Mouse (Mus musculus): ENCODE results near the gene Dpagt1.
"Not testable (repeated sequence)": the region's sequence is repeated elsewhere in the genome, so short reads cannot be mapped to it uniquely, and the experiment has no call there.

The Dpagt1 gene

DNA sequence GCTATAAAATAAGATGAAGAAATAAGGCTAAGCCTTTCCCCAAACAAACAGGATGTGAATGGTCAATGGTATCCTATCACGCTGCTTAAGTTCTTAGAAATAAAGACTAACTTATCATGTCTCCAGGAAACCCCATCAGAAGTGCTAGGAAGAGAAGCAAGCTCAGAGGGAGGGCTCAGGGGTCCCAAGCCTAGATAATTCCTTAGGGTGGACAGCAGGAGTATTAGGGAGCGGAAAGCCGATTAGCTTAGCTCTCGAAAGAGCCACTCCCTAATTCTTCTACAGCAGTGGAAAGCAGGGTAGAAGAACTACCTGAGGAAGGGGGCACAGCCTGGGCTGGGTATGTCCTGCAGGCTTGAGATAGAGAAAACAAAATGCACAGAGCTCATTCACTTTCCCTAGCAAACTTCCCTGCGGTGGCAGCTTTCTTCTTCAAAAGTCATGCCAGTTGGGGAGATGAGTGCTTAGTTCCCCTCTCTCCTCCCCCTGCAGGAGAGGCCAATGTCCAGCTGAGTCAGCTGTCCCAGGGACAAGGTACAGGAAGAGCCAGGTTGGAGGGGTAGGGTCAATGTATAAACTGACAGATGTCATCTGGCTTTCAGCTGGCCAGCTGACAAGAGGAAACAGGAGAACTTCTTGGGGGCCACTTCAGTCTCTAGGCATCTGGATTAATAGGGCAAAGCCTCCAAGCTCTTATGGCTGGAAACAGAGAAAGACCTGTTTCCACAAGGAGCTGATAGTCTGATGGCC is 7.6 kb upstream of the Dpagt1 start:
- DNase-seq (ENCODE audit: low spot score), result no peak

- no peak for DNase-seq (ENCODE audit: low spot score)
Observed at GRCm38 (mm10) chr9:44318826-44319095, 7.1 kb upstream of the Dpagt1 start.

- no peak for DNase-seq (ENCODE audit: low spot score)
Observed at GRCm38 (mm10) chr9:44319105-44319886, 6.5 kb upstream of the Dpagt1 start.

DNA sequence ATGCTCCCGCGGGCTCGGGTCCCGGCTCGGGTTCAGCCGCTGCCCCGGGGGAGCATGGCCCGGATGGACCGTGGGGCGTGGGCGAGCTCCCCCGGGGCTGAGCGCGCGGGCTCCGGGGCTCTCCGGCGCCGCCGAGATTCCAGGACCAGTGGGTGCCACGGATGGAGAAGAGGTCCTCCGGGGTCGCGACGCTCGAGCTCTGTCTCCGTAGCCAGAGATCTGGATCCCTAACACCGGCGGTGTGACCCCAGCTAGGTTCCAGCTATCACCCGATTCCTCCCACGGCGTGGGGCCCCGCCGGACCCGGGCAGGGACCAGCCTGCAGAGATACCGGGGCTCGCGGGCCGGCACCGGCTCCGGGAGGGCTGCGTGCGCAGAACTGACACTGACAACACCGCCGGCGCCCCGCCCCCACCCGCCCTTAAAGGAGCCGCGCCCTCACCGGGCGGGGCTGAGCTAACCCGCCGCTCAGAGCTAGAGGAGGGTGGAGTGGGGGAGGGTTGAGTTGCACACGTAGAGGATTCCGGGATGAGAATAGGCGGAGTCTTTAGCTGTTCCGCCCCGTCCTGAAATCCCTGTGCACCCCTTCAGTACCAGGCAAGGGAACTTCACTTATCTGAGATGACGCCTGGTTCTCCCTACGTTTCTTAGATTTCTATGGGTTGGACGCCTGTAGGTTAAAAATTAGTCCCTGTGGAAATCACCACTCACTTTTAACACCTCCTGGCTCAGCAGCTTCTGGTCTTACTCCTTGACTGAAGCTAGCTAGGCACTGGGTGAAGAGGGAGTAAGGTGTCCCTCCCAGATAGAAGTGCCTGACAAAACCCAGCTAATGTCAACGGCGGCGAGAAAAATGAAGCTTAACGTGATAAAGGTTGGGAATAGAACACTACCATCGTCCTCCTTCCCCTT is 5.7 kb upstream of the Dpagt1 start, which contains the start of gene C2cd2l:
TSS of gene C2cd2l (minus strand) at position 399 of the 912 bp plus-strand sequence.
- DNase-seq (ENCODE audit: low spot score), result peak; percentile 98

GRCm38 (mm10) chr9:44320799-44321133 is 5.1 kb upstream of the Dpagt1 start:
- DNase-seq (ENCODE audit: low spot score), result no peak

- not testable (repeated sequence) for DNase-seq (ENCODE audit: low spot score)
Observed at GRCm38 (mm10) chr9:44323656-44324055, 2.2 kb upstream of the Dpagt1 start.

DNA sequence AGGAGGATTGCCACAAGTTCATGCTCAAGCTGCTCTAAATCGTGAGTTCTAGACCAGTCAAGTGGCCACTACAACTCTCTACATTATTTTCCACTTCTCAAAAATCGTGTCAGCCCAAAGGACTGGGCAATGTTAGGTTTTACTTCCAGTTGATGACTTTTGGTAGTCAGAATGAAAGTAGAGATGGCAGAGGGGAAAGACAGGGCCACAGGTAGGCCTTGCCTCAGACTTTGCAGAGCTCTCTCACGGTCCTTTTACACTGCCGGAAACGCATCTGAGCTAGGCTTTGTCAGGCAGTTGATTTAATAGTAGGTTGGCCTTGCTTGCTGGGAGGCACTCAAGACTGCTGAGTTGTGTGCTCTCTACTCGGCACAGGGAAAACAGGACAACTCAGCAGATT is 1.7 kb upstream of the Dpagt1 start:
- no peak for DNase-seq (ENCODE audit: low spot score)

GRCm38 (mm10) chr9:44325032-44325767 is 619 bp upstream of the Dpagt1 start:
- not testable (repeated sequence) for DNase-seq (ENCODE audit: low spot score)

DNA sequence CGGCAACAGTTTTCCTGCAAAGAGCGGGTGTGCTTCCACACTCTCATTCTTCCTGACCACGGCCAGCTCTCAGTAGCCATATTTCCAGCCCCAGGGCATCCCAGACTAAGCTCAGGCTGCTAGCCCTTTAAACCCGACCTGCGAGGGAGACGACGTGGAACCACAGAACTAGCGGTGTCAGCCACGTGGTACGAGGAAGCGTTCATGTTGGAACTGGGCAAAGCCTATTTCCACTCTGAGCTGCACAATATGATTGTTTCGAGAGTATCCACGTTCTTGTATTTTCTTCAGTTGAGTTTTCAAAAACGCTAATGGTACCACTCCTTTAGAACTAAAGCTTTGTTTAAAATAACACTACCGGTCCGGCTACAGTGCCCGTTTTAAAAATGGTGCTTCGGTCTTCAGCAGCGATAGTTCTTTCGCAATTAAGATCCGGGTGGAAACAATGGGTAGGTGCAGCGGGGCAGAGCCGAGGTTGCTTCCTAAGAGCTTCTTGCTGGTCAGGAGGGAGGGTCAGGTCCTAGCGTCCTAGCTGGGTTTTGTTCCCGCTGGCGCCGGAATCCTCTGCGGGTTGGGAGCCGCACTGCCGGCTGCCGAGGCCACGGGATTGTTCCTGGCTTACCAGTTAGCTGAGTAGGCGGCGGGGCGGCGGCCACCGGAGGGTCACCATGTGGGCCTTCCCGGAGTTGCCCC is 698 bp downstream of the Dpagt1 start:
- peak; percentile 90 for DNase-seq (ENCODE audit: low spot score)

DNA sequence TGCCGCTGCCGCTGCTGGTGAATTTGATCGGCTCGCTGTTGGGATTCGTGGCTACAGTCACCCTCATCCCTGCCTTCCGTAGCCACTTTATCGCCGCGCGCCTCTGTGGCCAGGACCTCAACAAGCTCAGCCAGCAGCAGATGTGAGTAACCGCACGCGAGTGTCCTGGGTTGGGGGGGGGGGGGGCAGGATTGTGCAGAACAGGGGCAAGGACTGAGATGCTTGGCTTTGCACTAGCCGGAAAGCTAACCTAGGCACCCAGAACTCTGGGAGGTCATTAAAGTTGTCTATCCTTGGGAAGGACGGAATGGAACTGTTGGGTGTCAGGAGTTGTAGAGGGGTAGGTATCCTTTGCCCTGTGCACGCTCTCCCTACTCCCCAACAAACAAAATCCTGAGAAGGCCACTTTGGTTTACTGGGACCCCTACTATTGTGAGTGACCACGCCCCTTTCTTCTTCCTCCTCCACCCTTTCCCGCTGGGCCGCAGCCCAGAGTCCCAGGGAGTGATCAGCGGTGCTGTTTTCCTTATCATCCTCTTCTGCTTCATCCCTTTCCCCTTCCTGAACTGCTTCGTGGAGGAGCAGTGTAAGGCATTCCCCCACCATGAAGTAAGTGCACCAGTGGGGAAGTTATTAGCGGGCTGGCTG is 1.4 kb downstream of the Dpagt1 start:
- DNase-seq (ENCODE audit: low spot score), result peak; percentile 81

GRCm38 (mm10) chr9:44327926-44328325 is 2.1 kb downstream of the Dpagt1 start:
- DNase-seq (ENCODE audit: low spot score), result no peak

DNA sequence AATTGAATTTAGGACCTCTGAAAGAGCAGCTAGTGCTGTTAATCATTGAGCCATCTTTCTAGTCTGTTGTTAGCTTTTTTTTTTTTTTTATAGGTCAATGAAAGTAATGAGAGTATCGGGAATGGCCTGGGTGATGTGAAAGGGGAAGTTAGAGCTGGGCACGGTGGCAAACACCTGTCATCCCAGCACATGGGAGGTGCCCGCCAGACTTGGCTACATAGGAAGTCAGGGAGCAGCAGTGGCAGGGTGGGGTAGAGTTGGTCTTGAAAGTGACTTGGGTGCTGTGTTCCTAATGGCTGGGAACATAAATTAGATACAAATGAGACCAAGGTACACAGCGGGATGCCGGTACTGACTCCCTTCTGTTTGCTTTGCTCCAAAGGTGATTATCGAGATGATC is 4.9 kb downstream of the Dpagt1 start:
- DNase-seq (ENCODE audit: low spot score), result no peak

DNA sequence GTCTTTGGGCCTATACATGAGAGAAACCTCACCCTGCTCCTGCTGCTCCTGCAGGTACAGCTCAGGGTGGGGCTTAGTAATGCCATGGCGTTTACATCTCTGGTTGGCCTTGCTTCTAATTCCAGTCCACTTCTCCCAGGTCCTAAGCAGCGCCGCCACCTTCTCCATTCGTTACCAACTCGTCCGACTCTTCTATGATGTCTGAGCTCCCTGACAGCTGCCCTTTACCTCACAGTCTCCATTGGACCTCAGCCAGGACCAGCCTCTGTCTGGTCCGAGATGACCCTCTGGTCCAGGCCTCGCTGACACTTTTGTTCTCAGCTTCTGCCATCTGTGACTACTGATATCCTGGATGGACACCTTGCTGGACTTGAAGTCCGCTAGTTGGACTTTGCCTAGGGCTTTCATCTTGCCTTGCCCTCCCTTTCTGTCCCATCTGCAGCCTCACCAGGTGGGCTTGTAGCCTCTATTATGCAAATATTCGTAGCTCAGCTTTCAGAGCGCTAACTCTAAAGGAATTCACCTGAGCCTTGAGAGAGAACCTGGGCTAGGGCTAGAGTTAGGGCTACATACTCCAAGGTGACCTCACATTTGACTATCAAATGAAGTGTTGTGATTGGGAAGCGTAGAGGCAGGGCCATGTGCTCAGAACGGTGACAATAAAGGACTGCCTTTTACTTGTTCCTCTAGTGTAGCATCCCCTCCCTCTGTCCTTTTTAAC is 7.3 kb downstream of the Dpagt1 start:
- DNase-seq (ENCODE audit: low spot score), result no peak

DNA sequence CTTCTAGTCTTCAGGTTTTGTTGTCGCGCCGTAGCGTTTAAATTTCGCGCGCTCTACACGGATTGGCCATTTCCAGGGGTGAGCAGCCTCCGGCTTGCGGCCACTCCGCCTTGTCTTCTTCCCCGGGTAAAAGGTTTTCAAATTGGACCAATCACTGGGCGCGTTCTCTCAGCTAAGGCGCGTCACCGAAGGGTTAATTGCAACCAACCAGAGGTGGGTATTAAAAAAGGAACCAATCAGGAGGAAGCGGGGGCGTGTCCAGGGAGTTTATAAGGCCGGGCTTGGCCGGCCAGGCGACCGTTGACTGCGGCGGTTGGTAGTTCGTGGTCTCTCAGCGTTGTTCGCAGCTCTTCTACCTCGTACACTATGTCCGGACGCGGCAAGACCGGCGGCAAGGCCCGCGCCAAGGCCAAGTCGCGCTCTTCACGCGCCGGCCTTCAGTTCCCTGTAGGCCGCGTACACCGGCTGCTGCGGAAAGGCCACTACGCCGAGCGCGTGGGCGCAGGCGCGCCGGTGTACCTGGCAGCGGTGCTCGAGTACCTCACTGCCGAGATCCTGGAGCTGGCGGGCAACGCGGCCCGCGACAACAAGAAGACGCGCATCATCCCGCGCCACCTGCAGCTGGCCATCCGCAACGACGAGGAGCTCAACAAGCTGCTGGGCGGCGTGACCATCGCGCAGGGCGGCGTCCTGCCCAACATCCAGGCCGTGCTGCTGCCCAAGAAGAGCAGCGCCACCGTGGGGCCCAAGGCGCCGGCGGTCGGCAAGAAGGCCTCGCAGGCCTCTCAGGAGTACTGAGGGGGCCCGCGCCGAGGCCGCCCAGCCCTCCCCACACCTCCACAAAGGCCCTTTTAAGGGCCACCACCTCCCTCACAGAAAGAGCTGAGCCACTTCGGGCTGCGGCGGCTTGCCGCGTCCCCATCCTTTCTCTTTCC is 8.8 kb downstream of the Dpagt1 start, which contains the start of gene H2afx:
TSS of gene H2afx (plus strand) at position 299 of the 935 bp plus-strand sequence.
- DNase-seq (ENCODE audit: low spot score), result peak; percentile 100

DNA sequence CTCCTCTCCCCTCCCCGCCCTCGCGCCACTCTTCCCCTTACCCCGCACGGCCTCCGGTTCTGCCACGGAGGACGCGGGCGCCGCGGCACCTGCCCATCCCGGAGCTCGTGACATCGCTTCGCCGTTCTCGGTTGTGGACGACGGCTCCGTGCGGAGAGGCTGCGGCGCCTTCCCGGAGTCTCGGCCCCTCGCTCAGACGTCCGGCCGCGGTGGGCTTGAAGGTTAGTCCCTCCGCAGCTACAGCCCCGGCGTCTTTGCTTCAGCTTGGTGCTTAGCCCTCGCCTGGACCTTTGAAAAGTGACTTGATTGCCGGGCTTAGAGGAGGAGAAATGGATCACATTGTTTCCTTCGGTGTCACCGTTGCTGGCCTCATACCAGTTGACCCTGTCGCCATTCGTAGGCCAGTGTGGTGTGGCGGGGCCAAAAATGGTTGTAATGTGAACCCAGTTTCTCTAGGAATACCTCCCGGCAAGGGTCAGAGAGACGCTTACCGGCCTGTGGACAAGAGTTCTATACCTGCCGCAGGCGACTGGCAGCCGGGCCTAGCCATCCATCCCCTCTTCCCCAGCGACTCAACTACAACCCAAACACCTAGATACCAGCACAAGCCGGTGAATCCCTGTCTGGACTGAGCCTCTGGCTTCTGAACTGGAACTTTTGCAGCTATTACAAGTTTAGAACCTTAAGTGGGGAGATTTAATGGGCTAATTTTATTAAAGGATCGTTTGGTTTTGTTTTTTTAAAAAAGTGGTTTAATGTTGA is 9.7 kb downstream of the Dpagt1 start:
- peak; percentile 58 for DNase-seq (ENCODE audit: low spot score)

GRCm38 (mm10) chr9:44336093-44336406 is 10.2 kb downstream of the Dpagt1 start:
- DNase-seq (ENCODE audit: low spot score), result no peak

DNA sequence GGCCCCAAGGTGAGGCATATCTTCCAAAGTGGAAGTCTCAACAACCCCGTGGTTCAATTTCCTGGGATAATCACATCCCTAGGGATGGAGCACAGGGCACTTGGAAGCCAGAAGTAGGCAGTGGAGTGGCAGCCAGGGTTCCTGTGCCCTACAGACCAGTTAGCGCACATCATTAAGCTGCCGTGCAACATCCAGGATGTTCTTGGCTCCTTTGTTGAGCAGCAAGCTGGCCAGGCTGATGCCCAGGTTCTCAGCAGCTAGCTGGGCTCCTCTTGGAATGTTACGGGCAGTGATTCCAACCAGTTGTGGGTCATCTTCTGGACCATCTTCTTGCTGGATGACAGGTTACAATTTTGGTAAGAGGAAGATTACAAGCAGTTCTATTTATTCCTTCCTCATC is 10.7 kb downstream of the Dpagt1 start:
- peak; percentile 12 for DNase-seq (ENCODE audit: low spot score)

DNA sequence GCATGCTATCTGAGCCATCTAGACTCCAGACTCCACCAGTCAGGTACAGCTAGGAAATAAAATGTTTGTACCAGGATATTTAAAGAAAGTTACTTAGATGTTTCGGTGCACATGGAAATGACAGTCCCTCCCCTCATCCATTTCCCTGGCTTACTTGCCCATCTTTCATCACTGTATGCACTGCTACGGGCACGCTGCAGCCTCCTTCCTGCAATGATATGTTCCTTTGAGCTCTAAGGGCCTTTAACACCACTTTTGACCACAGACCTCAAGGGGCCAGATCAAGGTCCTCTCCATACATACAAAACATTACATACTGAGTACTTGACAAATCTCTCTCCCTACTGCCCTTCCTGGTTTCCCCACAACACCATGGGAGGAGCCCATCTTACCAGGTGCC is 11.1 kb downstream of the Dpagt1 start:
- DNase-seq (ENCODE audit: low spot score), result peak; percentile 3

Measured in embryo, embryonic 10.5 days (tissue).